Mouse (Mus musculus) left cerebral cortex, postnatal 10 days (tissue): ENCODE data around the gene Bad. TPM values are rescaled to one million over a fixed set of nuclear protein-coding genes. Genes with fewer than 3 reads are reported as not detected.
A peak's percentile ranks its signal among the peaks of the same experiment; 100 is the strongest.

Experiments used
- DNase-seq, 2 experiments: peaks; one replicate each; pipeline ENCODE4 v3.0.0; 2021 to 2022; ENCODE audit warnings: low spot score in 2 of 2, mixed read lengths in 1 of 2; ENCODE audit errors: extremely low spot score in 1 of 2
- intact Hi-C: fragments of 180-260 bp; cut with DNase I; formaldehyde crosslinking; loops from one replicate; pipeline ENCODE4 v1.15.1; 2025
- total RNA-seq, 2 experiments: library from RNA; stranded (reverse); gene quantifications; 2 replicates each; pipeline ENCODE4 v1.2.3; 2021

The Bad gene
- total RNA-seq, 2 experiments from 2014 or later, result 40.4 to 42.8 TPM

GRCm38 (mm10) chr19:6928080-6928479 lies 13.6 kb upstream of the Bad start:
- DNase-seq, result no peak

GRCm38 (mm10) chr19:6931002-6931401 lies 10.7 kb upstream of the Bad start:
- intact Hi-C loops, result no loop called here
- no peak for DNase-seq

More at GRCm38 (mm10) chr19:6928080-6928479, 13.6 kb upstream of the Bad start:
- intact Hi-C loops, result loop anchor here (10.0 kb wide), 1 partner anchor 97 kb away; no protein-coding TSS in a partner anchor

- intact Hi-C loops, result no loop called here
Observed at GRCm38 (mm10) chr19:6932018-6932417, 9.6 kb upstream of the Bad start.

GRCm38 (mm10) chr19:6933102-6933435 lies 8.6 kb upstream of the Bad start:
- intact Hi-C loops, result no loop called here
- no peak for DNase-seq

More at GRCm38 (mm10) chr19:6932018-6932417, 9.6 kb upstream of the Bad start:
- no peak for DNase-seq

GRCm38 (mm10) chr19:6933436-6934194 lies 8.0 kb upstream of the Bad start:
- DNase-seq, result peak; percentile 48 to 75
- intact Hi-C loops, result no loop called here

- intact Hi-C loops, result no loop called here
- DNase-seq, result no peak
Observed at GRCm38 (mm10) chr19:6934195-6934977, 7.3 kb upstream of the Bad start, which contains the start of gene Kcnk4. TSS of gene Kcnk4 (minus strand) at chr19:6934515.

GRCm38 (mm10) chr19:6936299-6936698 lies 5.4 kb upstream of the Bad start:
- intact Hi-C loops, result no loop called here
- DNase-seq, result peak in 1 of 2 experiments; percentile 39

GRCm38 (mm10) chr19:6937541-6938465 lies 3.9 kb upstream of the Bad start:
- DNase-seq, result peak in 1 of 2 experiments; percentile 35
- intact Hi-C loops, result no loop called here

- intact Hi-C loops, result loop anchor here (5.0 kb wide), 1 partner anchor 38 kb away; the partner anchor contains the start of gene Plcb3
- DNase-seq, result no peak
Observed at GRCm38 (mm10) chr19:6939106-6940002, 2.3 kb upstream of the Bad start.

GRCm38 (mm10) chr19:6940396-6941351 lies 987 bp upstream of the Bad start:
- intact Hi-C loops, result loop anchor here (5.0 kb wide), 1 partner anchor 37 kb away; the partner anchor contains the start of gene Plcb3
- DNase-seq, result no peak

- peak; percentile 92 to 97 for DNase-seq
- intact Hi-C loops, result loop anchor here (5.0 kb wide), 1 partner anchor 35 kb away; the partner anchor contains the start of gene Plcb3
Observed at GRCm38 (mm10) chr19:6942249-6942691, 609 bp downstream of the Bad start, which contains the start of gene Gpr137. TSS of gene Gpr137 (minus strand) at chr19:6942480.

- intact Hi-C loops, result loop anchor here (5.0 kb wide), 1 partner anchor 35 kb away; the partner anchor contains the start of gene Plcb3
- DNase-seq, result no peak
Observed at GRCm38 (mm10) chr19:6942764-6943163, 1.1 kb downstream of the Bad start.

- DNase-seq, result peak in 1 of 2 experiments; percentile 17
- intact Hi-C loops, result loop anchor here (5.0 kb wide), 1 partner anchor 34 kb away; the partner anchor contains the start of gene Plcb3
Observed at GRCm38 (mm10) chr19:6943709-6944108, 2.0 kb downstream of the Bad start.

GRCm38 (mm10) chr19:6947742-6948141 lies 6.1 kb downstream of the Bad start:
- DNase-seq, result no peak

GRCm38 (mm10) chr19:6948186-6948585 lies 6.5 kb downstream of the Bad start:
- intact Hi-C loops, result no loop called here
- DNase-seq, result no peak

More at GRCm38 (mm10) chr19:6947742-6948141, 6.1 kb downstream of the Bad start:
- intact Hi-C loops, result no loop called here

GRCm38 (mm10) chr19:6949532-6949931 lies 7.9 kb downstream of the Bad start:
- intact Hi-C loops, result no loop called here
- peak in 1 of 2 experiments; percentile 14 for DNase-seq
